Mouse (Mus musculus) neural tube, embryonic 12.5 days (tissue): ENCODE data around the gene Tshz2. TPM values are rescaled to one million over a fixed set of nuclear protein-coding genes. Genes with fewer than 3 reads are reported as not detected.

Experiments
- ATAC-seq: fragments of 200-750 bp; cut with Nextera tagmentation; 2 replicates; pipeline ENCODE4 v1.8.0; 2017; ENCODE audit warnings: low read depth, mild to moderate bottlenecking, moderate TSS enrichment, moderate library complexity; ENCODE audit not compliant: low FRiP score
- H3K27ac ChIP-seq: fragments of 300-500 bp; sonication (generic); 2 replicates; pipeline ENCODE4 v1.5.1; 2016
- H3K27me3 ChIP-seq: fragments of 300-500 bp; sonication (generic); replicated peaks from 2 replicates; pipeline ENCODE4 v1.6.1; 2016; ENCODE audit warnings: mild to moderate bottlenecking
- H3K36me3 ChIP-seq: fragments of 300-500 bp; sonication (generic); 2 replicates; pipeline ENCODE4 v1.6.1; 2016; ENCODE audit warnings: mild to moderate bottlenecking
- H3K4me1 ChIP-seq: fragments of 300-500 bp; sonication (generic); 2 replicates; pipeline ENCODE4 v1.6.1; 2016
- H3K4me2 ChIP-seq: fragments of 300-500 bp; sonication (generic); replicated peaks from 2 replicates; pipeline ENCODE4 v1.6.1; 2016; ENCODE audit warnings: mild to moderate bottlenecking
- H3K4me3 ChIP-seq: fragments of 300-500 bp; sonication (generic); 2 replicates; pipeline ENCODE4 v1.5.1; 2016
- H3K9ac ChIP-seq: fragments of 300-500 bp; sonication (generic); 2 replicates; pipeline ENCODE4 v1.6.1; 2016; ENCODE audit warnings: mild to moderate bottlenecking
- H3K9me3 ChIP-seq: fragments of 300-500 bp; sonication (generic); 2 replicates; pipeline ENCODE4 v1.6.1; 2016; ENCODE audit warnings: mild to moderate bottlenecking
- WGBS: fragments of 180-500 bp; shearing (Covaris S2); methylation state at CpG from one replicate; pipeline ENCODE4 v1.1.7; 2016; 5-methylcytosine and 5-hydroxymethylcytosine counted together
- polyA plus RNA-seq: library from polyadenylated mRNA; unstranded; fragments of >200 nt; fragmentation: Nextera tagmentation; extraction: Ambion mirVana; gene quantifications from 2 replicates; pipeline ENCODE4 v1.2.1, GENCODE M21; 2016

Gene Tshz2
- polyA plus RNA-seq, 1 experiment from 2014 or later: 30.7 TPM

DNA sequence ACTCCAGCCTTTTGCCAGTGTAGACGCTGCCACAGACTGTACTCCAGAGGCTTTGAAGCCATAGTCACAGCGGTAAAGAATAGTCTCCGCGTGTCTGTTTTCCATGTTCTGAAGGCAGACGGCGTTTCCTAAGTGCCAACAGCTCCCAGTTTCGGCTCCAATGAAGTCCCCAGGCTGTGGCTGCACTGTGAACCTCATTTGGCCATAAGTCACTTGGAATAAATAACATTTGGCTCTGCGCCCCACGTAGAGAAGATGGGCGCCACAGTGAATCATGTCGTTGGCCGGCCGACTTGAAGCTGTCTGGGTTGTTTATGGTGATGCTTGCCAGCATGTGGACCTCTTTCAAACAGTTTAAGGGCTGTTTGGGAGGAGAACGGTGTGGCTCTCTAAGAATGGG lies 426.0 kb downstream of the Tshz2 start:
- 77% methylated on average over 14 of the region's 14 CpGs for WGBS

DNA sequence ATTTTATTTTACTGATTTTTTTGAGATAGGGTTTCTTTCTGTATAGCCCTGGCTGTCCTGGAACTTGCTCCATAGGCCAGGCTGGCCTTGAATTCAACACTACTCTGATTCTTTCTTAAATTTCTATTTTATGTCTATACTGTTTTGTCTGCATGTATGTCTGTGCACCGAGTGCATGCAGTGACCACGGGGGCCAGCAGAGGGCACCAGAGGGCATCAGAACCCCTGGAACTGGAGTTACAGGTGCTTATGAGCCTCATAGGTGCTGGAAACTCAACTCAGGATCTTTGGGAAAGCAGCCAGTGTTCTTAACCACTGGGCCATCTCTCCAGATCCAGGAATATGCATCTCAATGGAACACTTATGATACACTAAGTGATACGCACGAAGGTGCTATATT lies 427.3 kb downstream of the Tshz2 start:
- Histone ChIP-seq H3K4me1 (no peaks in the 10 kb centered on the region), H3K4me2 (no peak overlapping the region), H3K9ac (no peak overlapping the region), H3K4me3 (no peak overlapping the region), H3K36me3 (no peaks in the 10 kb centered on the region), H3K27me3 (no peaks in the 10 kb centered on the region), H3K27ac (no peak overlapping the region), H3K9me3 (no peaks in the 10 kb centered on the region)
- WGBS: 66% methylated on average over 4 of the region's 4 CpGs
- no peak for ATAC-seq

More for the DNA sequence above, 426.0 kb downstream of the Tshz2 start:
- no peaks in the 10 kb centered on the region for H3K9me3 ChIP-seq
- H3K27me3 ChIP-seq: no peaks in the 10 kb centered on the region
- H3K4me2 ChIP-seq: no peak overlapping the region
- ATAC-seq: no peak
- H3K4me3 ChIP-seq: no peak overlapping the region
- H3K9ac ChIP-seq: no peak overlapping the region
- no peak overlapping the region for H3K27ac ChIP-seq
- H3K36me3 ChIP-seq: no peaks in the 10 kb centered on the region
- no peaks in the 10 kb centered on the region for H3K4me1 ChIP-seq

GRCm38 (mm10) chr2:170062378-170062777 lies 429.6 kb downstream of the Tshz2 start:
- H3K9me3 ChIP-seq: 0 out of 2 replicates have a peak, but pooled peaks cover 4% of the 10 kb centered on the region
- H3K4me2 ChIP-seq: no peak overlapping the region
- WGBS: 92% methylated on average over 3 of the region's 3 CpGs
- no peaks in the 10 kb centered on the region for H3K4me1 ChIP-seq
- no peak overlapping the region for H3K4me3 ChIP-seq
- H3K27ac ChIP-seq: no peak overlapping the region
- no peaks in the 10 kb centered on the region for H3K36me3 ChIP-seq
- no peak for ATAC-seq
- H3K9ac ChIP-seq: no peak overlapping the region
- H3K27me3 ChIP-seq: no peaks in the 10 kb centered on the region

DNA sequence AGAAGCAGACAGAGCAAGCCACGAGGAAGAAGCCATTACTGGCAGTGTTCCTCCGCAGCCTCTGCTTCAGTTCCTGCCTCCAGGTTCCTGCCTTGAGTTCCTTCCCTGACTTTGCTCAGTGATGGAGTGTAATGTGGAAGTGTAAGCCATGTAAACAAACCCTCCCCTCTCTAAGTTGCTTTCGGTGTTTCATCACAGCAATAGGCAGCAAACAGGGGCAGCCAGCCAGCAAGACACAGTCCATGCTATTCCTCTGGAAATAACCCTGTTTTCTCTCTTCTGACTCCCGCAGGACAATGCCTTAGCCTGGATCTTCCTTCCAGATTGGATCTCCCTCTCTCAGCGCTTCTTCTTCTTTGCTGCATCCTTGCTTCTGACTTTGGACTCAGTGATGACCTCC lies 437.2 kb downstream of the Tshz2 start:
- H3K27ac ChIP-seq: no peak overlapping the region
- WGBS: 82% methylated on average over 5 of the region's 5 CpGs
- H3K9ac ChIP-seq: no peak overlapping the region
- H3K9me3 ChIP-seq: 0 out of 2 replicates have a peak, but pooled peaks cover 4% of the 10 kb centered on the region
- H3K36me3 ChIP-seq: no peaks in the 10 kb centered on the region
- H3K4me1 ChIP-seq: peaks cover 10% of the 10 kb centered on the region; the same call in 1 of the 2 replicates
- no peaks in the 10 kb centered on the region for H3K27me3 ChIP-seq
- H3K4me3 ChIP-seq: no peak overlapping the region
- no peak for ATAC-seq
- no peak overlapping the region for H3K4me2 ChIP-seq

- 0 out of 2 replicates have a peak, but pooled peaks have one; percentile 41 for ATAC-seq
- no peak overlapping the region for H3K27ac ChIP-seq
- no peaks in the 10 kb centered on the region for H3K27me3 ChIP-seq
- H3K4me1 ChIP-seq: peaks cover 10% of the 10 kb centered on the region; the same call in 1 of the 2 replicates
- no peak overlapping the region for H3K4me3 ChIP-seq
- 17% methylated on average over 15 of the region's 15 CpGs for WGBS
- no peaks in the 10 kb centered on the region for H3K36me3 ChIP-seq
- H3K4me2 ChIP-seq: peak overlapping the region; percentile 38
- no peak overlapping the region for H3K9ac ChIP-seq
- H3K9me3 ChIP-seq: 0 out of 2 replicates have a peak, but pooled peaks cover 4% of the 10 kb centered on the region
Observed at GRCm38 (mm10) chr2:170070641-170071241, 437.9 kb downstream of the Tshz2 start.

- Histone ChIP-seq H3K4me3 (no peak overlapping the region), H3K36me3 (no peaks in the 10 kb centered on the region), H3K9ac (no peak overlapping the region), H3K4me2 (no peak overlapping the region), H3K27me3 (no peaks in the 10 kb centered on the region), H3K27ac (no peak overlapping the region), H3K4me1 (peaks cover 8% of the 10 kb centered on the region; the same call in 1 of the 2 replicates), H3K9me3 (no peaks in the 10 kb centered on the region)
- WGBS: 78% methylated on average over 6 of the region's 6 CpGs
- ATAC-seq: no peak
Observed at GRCm38 (mm10) chr2:170076941-170077490, 444.2 kb downstream of the Tshz2 start.

DNA sequence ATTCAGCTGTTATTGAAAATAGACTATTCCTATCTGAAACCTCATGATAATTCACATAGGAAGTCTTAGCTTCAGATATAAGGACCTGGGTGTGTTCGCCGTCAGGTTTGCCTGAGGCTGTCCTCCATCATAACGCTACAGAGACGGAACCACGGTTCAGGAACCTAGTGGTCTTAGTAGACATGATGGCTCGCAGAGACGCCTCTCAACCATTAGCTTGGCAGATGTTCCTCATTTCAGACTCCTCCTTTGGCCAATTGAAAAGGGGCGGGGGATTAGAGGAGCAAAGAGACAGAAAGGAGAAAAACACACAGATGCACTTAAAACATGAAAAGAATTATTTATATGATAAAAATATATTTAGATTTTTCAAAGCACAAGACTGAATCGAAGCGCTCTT lies 445.2 kb downstream of the Tshz2 start:
- H3K27me3 ChIP-seq: no peaks in the 10 kb centered on the region
- no peak overlapping the region for H3K4me3 ChIP-seq
- no peak overlapping the region for H3K9ac ChIP-seq
- ATAC-seq: no peak
- no peak overlapping the region for H3K4me2 ChIP-seq
- no peaks in the 10 kb centered on the region for H3K9me3 ChIP-seq
- H3K36me3 ChIP-seq: no peaks in the 10 kb centered on the region
- 85% methylated on average over 10 of the region's 10 CpGs for WGBS
- no peak overlapping the region for H3K27ac ChIP-seq
- peaks cover 4% of the 10 kb centered on the region; the same call in 1 of the 2 replicates for H3K4me1 ChIP-seq

DNA sequence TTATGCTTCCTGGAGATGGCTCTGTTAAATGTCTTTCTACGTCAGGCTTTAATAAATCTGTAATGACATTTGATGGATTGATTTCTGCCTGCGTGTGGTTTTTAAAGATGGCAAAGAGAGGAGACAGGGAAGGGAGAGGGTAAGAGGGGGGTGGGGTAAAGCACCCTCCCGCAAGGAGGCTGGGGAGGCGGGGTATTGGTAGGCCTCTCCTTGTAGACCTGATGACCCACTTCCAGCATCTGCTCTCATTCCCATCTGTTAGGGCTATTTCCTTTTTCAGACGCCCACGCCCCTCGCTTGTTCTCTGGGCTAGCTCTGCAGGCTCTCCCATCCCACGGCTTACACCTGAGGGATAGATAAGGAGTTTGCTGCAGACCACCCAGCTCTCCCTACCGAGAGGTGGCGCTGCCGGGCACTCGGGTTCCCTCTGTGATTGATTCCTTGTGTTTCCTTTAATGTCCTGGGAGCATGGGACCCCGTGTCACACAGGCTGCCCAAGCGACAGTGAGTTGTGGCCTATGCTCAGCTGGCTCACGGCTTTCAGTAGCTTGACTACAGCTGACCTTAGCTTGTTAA lies 445.7 kb downstream of the Tshz2 start:
- peaks cover 4% of the 10 kb centered on the region; the same call in 1 of the 2 replicates for H3K4me1 ChIP-seq
- no peak overlapping the region for H3K4me3 ChIP-seq
- H3K4me2 ChIP-seq: no peak overlapping the region
- no peaks in the 10 kb centered on the region for H3K27me3 ChIP-seq
- H3K27ac ChIP-seq: no peak overlapping the region
- WGBS: 47% methylated on average over 15 of the region's 15 CpGs
- no peak overlapping the region for H3K9ac ChIP-seq
- H3K36me3 ChIP-seq: no peaks in the 10 kb centered on the region
- no peaks in the 10 kb centered on the region for H3K9me3 ChIP-seq
- ATAC-seq: no peak

DNA sequence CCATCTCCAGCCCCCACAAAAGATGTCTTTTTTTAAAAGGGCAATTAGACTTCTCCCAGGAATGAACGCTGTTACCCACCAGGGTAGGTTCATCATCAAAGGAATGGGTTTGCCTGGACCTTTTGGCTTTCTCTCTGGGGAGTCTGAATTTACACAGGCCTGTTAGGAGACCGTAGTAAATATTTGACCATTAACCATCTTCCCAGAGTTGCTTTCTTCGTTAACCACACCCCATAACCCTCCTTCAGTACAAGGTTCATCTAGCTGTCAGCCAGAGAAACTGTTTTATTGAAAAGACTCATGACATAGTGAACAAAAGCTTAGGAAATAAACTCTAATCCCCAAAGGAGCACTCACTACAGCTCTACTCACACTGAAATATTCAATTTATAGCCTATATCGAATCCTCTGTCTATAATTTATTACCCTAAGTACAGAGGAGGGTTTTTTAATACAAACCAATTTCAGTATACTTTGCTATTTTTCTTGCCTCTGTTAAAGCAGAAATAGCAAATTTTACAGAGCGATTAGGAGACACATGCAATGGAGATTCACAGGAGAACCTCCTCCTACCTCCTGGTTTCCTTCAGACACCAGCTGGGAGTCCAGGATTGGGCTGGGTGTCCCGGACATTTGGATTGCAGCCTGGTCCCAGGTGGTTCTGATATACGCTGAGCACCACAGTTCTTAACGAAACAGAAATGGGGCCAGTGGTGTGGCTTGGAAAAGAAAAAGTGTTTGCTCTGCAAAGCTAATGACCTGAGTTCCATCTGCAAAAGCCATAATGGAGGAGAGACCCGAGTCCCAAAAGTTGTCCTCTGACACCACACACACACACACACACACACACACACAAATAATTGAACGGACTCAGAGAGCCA lies 459.0 kb downstream of the Tshz2 start:
- 49% methylated on average over 10 of the region's 10 CpGs for WGBS
- H3K4me2 ChIP-seq: no peak overlapping the region
- H3K27ac ChIP-seq: no peak overlapping the region
- no peaks in the 10 kb centered on the region for H3K36me3 ChIP-seq
- ATAC-seq: no peak
- H3K9ac ChIP-seq: no peak overlapping the region
- no peaks in the 10 kb centered on the region for H3K4me1 ChIP-seq
- H3K4me3 ChIP-seq: no peak overlapping the region
- H3K9me3 ChIP-seq: no peaks in the 10 kb centered on the region
- no peaks in the 10 kb centered on the region for H3K27me3 ChIP-seq

- Histone ChIP-seq H3K27me3 (no peaks in the 10 kb centered on the region), H3K4me3 (no peak overlapping the region), H3K9ac (no peak overlapping the region), H3K27ac (no peak overlapping the region), H3K4me2 (no peak overlapping the region), H3K9me3 (no peaks in the 10 kb centered on the region), H3K4me1 (no peaks in the 10 kb centered on the region), H3K36me3 (no peaks in the 10 kb centered on the region)
- no peak for ATAC-seq
- 93% methylated on average over 17 of the region's 17 CpGs for WGBS
Observed at GRCm38 (mm10) chr2:170094220-170094619, 461.4 kb downstream of the Tshz2 start.

DNA sequence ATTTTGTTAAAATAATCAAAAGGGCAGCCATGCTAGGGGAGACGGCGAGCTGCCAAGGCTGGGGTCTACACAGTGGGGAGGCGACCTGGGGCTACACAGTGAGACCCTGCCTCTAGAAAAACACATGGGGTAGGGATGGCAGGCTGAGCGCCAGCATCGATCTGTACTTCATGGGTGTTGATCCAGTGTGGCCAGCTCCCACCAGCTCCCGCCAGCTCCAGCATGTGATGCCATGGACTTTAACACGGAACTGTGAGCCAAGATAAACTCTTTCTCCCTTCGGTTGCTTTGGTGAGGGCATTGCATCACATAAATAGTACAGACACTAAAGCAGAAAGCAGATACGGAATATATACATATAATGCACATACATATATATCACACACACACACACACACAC lies 462.1 kb downstream of the Tshz2 start:
- no peaks in the 10 kb centered on the region for H3K9me3 ChIP-seq
- WGBS: 89% methylated on average over 9 of the region's 9 CpGs
- no peaks in the 10 kb centered on the region for H3K36me3 ChIP-seq
- no peak overlapping the region for H3K9ac ChIP-seq
- H3K4me3 ChIP-seq: no peak overlapping the region
- no peak overlapping the region for H3K4me2 ChIP-seq
- H3K4me1 ChIP-seq: no peaks in the 10 kb centered on the region
- H3K27ac ChIP-seq: no peak overlapping the region
- ATAC-seq: no peak
- no peaks in the 10 kb centered on the region for H3K27me3 ChIP-seq

- no peak overlapping the region for H3K4me2 ChIP-seq
- H3K27ac ChIP-seq: no peak overlapping the region
- no peaks in the 10 kb centered on the region for H3K27me3 ChIP-seq
- H3K4me1 ChIP-seq: no peaks in the 10 kb centered on the region
- no peaks in the 10 kb centered on the region for H3K36me3 ChIP-seq
- no peaks in the 10 kb centered on the region for H3K9me3 ChIP-seq
- no peak overlapping the region for H3K9ac ChIP-seq
- ATAC-seq: peak; percentile 30
- H3K4me3 ChIP-seq: no peak overlapping the region
- 5% methylated on average over 12 of the region's 12 CpGs for whole genome bisulfite sequencing
Observed at GRCm38 (mm10) chr2:170101132-170101531, 468.3 kb downstream of the Tshz2 start.
